Mouse (Mus musculus): Measurements from ENCODE around the gene Lrrc8b.
A peak's percentile ranks its signal among the peaks of the same experiment; 100 is the strongest.

Gene Lrrc8b

DNA sequence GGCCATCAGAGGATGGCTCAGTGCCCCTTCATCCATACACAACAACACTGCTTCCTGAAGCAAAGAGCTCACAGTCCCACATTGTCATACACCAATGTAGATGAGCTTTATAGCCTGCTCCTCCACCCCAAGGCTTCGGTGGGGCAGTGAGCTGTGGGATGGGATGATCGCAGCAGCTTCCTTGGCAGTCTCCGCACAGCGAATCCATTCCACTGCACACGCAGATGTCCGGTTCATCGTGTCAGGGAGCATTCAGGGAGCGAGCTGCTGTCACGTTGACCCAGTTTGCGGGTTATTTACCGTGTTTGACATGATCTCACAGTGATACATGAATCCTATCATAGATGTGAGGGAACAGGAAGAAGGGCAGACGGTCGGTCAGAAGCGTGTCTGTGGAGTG lies 69.3 kb downstream of the Lrrc8b start:
- DNase-seq: no peak

DNA sequence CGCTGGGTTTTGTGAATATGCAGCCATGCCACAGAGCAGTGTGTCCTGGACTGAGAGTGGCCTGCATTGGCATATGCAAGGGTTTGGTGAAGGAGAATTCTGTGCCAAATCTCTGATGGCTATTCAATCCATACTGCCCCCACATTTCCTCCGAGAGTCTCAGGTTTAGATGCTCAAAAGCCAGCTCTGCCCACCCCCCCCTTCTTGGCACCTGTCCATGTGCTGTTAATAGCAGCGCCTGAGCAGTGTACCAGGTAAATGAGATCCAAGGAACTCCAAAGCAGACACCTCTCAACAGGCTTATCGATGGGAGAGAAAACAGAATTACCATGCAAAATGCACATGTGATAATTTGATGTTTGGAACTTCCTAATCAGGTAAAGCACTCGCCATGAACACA lies 74.6 kb downstream of the Lrrc8b start:
- DNase-seq: no peak

DNA sequence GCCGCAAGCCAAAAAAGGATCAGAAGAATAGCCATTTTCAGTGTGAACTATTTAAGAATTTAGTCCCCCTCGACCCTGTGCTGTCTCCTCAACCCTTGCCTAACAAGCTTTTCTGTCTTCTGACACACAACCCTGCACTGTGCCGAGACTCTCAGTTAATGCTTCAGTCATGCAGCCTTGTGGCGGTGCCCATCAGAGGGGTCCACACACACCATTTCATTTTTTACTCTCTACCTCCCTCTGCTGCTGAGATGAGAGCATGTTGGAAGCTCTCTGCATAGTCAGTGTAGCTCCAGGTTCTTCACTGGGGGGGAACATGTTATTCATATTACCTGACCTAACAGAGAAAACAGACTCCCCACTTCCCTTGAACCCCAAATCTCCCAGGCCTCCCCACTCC lies 75.8 kb downstream of the Lrrc8b start:
- peak; percentile 32 for DNase-seq

DNA sequence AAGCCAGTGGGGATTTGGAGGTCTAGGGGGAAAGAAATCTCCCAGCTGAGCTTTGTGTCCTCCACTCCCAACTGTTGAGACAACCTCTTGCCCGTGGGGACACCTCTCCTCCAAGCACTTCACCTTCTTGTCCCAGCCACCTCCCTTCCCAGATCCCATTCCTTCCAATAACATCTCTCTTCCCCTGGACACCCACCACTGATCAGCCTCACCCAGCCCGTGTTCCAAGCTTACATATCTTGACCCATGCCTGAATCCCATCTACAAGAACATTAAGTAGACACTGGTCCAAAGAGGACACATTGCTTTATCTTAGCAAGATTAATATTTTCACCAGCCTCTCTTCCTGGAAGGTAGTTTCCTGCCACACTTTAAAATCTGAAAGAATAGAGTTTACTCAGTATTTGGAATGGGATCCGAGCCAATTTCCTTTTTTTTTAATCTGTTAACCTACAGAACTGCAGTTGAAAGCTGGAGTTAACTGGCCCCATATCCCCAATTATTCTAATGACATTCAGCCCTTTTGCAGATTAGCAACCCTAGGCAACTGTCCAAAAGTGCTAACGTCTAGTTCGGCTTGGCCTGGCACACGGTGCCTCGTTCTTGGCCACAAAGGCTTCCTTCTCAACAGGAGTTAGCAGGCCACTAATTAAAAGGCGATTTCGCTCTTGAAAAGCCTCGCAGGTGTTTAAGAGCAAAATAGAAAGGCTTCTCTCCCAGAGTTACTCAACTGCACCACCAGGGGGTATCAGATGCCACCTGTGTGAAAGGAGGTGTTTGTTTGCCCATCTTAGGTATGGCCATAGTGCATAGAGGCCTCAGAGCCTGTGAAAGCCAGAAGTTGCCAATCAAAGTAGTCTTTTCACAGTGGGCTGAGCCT lies 77.0 kb downstream of the Lrrc8b start:
- DNase-seq: peak; percentile 69

DNA sequence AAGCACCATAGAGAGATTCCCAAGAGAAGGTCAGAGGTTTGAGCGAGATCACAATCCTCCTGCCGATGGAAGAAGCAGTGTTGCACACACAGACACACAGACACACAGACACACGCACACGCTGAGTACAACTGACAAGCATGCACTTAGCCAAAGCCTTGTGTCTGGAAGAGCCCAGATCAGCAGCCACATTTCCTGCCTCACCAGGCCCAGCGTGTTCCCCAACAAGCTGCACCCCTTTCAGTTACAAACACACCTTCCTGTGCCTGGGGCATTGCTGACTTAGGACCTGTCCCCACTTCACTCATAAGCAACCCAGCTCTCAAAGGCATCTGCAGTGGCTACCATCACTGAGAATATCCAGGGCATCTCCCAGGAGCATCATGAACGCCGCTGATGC lies 77.8 kb downstream of the Lrrc8b start:
- no peak for DNase-seq

DNA sequence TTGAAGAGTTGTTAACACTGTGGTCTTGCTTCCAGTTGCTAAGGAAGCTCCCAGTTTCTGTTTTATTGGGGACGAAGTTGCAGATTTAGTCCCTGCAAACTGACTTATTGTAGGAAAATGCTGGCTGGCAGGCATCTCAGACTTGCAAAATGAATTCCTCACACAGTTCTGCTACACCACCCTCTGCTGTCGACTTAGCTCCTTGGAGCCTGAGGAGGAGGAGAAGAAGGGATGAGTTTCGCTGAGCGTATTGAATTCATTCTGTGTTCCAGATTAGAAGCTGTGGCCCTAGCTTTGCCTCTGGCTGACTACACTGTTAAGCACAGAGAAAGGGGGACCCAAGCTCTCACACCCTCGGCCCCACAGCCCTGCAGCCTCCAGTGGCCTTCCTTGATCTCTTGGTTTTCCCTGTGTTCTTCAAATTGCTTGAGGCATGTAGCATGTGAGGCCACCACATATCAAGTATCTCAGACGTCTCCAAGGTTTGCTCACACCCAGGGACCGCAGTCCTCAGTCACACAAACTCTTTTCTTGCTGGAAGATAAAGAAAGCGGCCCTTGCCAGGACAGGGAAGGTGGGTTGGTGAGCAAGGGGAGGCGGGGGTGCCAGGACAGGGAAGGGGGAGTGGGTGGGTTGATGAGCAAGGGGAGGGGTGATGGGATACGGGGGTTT lies 78.8 kb downstream of the Lrrc8b start:
- DNase-seq: no peak

DNA sequence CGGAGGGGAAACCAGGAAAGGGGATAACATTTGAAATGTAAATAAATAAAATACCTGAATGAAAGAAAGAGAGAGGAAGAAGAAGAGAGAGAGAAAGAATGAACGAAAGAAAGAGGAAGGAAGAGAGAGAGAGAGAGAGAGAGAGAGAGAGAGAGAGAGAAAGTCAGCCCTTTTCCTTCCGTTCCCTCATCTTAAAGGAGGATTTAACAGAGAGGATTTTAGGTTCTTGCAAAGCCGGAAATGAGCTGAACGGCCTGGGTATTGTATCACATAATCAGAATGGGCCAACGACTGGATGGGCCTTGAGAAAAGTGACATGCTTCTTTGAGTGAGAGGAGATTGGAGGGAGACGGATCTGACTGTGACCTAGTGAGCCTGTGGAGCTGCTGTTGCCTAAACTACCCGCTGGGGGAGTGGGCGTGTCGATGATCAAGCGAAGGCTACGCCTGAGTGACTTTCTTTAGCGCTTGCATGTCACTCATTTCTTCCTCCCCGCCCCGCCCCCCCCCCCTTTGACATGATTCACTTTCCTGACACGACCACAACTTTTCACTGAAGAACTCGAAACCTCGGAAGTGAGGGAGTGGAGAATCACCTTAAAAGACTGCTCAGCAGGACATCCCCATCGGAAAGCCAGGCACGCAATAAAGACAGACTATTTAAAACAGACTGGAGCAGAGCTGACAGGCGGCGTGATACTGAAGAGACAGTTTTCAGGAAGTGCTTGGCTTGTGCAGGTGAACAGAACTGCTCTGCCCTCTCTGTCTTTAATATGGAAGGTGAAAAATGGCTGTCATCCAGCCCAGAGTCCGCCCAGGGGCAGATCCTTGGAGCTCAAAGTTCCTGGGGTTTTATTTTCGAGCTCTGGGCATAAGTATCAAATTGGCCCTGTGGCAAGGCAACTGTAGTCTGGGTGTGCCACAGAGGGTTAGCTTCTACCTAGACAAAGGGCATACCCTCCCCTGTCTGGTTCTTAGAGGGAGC lies 79.6 kb downstream of the Lrrc8b start:
- DNase-seq: peak; percentile 93

DNA sequence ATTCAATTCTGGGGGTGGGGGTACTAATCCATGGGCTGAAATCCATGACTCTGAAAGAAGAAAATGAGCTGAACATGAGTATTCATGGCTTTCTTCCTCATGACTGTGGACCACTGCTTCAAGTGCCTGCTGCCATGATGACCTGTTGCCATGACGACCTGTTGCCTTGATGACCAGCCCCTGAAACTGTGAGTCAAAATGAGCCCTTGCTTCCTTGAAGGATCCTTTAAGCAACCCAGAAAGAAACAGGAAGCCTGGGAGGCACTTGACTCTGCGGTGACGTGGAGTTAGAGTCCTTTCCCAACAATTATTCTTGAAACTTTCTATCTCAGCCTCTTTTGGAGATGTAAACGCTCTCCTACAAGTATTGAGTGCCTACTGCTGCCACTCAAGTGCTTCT lies 80.6 kb downstream of the Lrrc8b start:
- DNase-seq: peak; percentile 69

DNA sequence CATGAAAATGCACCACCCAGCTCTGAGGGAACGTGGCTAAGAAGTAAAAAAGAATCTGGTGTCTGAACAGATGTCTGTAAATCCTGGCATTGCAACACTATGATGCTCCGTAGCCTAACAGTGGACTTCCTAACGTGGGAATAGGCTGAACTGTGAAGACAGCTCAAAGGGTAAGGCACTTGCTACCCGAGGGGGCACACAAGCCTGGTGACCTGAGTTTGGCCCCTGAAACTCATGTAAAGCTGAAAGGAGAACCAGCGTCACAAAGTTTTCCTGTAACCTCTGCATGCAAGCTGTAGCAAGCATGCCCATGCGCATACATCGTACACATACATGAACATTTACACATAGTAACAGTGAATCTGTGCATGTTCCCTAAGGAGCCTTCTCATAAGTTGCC lies 81.0 kb downstream of the Lrrc8b start:
- no peak for DNase-seq

DNA sequence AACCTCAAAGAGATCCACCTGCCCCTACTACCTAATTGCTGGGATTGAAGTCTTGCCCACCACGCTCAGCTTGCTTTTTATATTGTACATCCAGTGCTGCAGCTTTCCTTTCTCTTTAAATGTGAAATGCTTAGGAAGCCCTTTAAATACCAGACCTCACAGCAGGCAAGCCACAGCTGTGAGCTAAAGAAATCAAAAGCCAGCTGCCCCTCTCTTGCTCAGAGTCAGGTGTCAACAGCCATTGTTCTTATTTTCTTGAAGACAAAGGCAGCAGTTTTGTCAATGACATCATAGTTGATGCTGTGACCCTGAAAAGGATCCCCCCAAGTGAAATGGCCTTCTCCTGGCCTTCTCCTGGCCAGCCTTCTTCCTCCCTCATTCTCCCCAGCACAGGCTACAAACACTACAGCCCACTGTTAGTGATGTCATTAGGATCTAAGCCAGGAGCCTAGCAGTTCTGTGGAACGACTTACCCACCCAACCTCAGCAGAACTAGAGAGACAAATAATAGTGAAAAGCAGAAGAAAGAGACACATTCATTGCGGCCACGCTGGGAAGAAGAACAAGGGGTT lies 82.9 kb downstream of the Lrrc8b start:
- no peak for DNase-seq

DNA sequence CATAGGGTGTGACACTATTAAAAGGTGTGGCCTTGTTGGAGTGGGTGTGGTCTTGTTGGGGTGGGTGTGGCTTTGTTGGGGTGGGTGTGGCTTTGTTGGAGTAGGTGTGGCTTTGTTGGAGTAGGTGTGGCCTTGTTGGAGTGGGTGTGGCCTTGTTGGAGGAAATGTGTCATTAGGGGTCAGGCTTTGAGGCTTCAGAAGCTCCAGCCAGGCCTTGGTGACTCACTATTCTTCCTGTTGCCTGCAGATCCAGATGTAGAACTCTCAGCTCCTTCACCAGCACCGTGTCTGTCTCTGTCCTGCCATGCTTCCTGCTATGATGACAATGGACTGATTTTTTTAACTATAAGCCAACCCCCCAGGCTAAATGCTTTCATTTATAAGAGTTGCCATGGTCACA lies 83.8 kb downstream of the Lrrc8b start:
- DNase-seq: no peak

DNA sequence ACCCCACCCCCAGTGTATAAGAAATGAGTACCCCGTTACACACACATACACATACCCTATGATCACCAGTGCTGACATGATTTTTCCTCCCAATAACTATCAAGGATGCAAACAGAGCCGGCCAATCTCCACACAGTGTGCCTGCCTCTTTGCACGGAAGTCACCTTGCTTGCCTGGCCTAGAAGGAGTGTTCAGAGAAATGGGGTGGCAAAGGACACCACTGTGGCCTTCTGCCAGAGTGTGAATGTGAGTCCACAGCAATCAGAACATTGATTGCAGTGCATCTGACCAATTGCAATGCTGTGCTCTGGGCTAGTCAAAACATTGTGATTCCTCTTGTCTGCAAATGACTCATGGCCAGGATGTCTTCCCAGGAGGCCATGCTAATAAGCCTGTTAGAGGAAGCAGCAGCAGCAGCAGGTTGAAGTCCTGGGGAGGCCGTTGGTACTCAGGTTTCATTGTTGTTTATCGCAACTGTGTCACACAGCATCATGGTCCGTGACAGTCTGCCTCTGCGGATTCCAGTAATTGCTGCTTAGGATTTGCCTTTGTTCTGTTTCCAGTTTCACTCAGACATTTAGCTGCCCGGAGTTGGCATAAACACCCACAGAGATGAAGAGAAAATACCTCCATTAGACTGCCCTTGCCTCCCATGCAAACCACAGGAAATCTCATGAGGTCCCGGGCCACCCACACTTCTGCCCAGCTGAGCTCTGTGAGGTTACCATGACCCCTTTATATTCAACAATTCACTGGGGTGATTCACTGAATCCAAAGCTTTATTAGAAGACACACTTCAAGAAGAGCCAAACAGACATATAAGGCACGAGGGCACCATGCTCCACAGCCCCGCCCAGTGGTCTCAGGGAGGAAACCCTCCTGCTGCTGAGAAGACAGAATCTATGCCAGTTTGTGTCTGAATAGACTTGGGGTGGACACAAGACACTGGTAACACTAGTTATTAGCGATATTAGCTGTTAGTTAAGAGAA lies 84.9 kb downstream of the Lrrc8b start:
- DNase-seq: peak; percentile 46

DNA sequence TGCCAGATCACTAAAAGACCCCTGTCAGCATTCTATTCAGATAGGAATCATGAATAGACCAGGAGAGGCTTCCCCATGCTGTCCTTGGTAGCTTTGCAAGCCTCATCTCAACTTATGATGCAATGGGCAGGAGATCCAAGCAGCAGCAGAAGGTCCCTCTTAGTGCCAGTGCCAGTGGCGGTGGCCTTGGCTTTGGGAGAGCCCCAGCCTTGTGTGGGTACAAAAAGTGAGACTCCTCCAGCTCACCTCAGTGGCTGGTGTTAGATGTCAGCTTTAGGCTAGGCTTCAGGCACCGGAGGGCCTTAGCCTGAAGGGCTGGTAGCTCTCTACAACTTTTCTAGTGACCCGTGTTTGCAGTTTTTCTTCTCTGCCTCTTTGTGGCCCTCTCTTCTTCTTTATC lies 85.6 kb downstream of the Lrrc8b start:
- no peak for DNase-seq

DNA sequence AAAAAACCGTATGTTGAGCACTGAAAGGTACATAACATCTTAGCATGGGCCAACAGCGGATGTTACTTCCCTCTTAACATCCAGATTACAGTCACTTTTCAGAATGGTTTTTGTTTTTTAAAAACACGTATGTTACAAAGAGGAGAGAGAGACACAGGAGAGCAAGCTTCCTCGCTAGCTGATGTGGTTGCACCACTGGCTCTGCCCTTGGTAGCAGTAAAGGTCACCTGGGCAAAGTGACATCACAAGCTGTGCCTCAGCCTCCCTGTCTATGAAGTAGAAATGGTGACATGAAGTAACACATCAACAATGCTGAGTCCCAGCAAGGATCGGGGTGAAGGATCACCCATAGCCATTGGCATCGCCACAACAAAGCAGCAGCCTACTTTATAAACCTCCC lies 93.2 kb downstream of the Lrrc8b start:
- no peak for DNase-seq

DNA sequence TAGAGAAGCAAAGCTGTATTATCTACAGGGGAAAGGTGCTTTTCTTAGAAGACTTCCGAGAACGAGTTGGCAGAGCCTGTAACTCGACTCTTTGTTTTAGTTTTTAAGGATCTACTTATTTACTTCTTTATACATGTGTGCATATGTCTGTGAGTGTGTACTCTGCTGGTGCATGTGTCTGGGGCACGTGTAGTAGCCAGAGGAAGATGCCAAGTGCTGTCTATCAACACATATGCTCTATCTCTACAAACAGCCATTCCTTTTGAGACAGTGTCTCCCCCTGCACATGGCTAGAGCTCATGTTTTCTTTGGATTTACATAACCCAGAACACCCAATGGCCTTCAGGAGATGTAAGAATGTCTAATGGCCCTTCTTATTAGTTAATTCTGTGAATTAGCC lies 96.7 kb downstream of the Lrrc8b start:
- DNase-seq: no peak

DNA sequence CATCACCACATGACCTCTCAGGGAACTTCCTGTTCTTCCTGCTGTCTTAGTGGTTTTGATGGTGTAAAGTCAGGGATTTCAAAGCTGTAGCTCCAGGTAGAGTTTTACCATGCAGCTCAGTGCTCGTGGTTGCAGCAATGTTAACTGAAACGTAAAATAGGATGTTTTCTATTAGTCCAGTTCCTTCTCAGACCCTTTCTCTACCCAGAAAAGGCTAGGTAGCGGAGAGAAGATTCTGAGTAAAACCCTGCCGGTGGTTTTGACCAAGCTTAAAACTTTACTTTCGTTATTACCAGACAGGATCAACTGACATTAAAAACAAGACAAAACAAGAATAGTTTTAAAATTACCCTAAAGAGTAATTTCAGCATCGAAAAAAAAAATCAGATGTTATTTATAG lies 100.0 kb downstream of the Lrrc8b start:
- no peak for DNase-seq

DNA sequence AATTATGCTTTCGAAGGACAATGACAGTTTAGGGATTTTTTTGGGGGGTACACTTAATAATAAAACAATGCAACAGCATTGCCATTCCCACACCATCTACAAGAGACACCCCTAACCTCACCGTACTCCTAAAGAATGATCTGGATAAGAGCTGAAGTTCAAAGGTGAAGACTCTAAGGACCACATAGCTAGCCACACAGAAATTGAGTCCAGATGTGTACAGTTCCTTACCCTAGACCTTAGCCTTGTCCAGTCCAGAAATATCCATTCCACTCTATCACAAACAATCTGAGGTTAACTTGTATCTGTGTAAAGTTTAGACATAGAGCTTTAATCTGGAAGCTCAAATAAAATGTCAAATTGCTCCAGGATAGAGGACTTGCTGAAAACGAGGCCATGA lies 100.7 kb downstream of the Lrrc8b start:
- no peak for DNase-seq

DNA sequence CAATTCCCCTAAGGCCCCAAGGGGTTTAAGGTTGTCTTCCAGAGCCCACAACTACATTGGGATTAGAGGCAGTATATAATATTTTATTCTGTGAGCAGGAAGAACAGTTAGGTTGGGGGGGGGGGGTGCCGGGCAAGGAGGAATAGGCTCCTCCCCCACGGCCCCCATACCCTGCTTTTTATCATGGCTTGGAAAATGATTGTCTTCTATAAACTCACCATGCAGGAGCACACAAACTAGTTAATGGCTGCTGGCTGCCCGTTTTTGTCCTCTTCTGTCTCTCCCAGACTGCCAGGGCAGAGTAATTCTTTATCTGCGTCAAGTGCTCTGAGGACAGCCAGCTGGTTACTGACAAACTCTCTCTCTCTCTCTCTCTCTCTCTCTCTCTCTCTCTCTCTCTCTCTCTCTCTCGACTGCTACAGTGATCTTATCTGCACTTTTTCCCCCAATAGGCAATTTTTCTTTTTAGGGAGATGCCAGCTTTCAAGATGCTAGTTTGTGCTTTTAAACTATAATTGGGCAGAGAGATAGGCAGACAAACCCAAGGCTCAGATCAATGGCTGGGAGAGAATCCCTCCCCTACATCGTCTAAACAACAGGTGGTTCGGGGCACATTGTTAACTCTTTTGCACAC lies 102.5 kb downstream of the Lrrc8b start:
- DNase-seq: no peak

DNA sequence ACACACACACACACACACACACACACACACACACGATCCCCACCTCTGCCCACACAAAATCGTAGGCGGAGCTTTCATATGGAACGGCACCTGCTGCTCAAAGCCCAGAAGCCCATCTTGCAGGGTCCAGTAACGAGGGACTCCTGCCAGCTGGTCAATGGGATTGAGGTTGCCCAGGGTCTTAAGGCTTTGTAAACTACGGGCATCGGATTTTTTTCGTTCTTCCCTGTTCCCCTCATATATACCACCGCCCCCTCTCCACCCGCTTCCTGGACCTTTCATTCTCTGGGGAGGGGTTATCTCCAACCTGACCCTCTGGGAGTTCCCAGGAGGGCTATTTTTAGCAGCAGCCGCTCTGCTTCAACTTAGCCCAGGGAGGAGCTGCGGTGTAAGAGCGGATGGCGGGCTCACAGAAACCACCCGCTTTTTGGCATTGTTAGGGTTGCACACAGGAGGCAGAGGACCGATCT lies 103.1 kb downstream of the Lrrc8b start:
- peak; percentile 33 for DNase-seq

DNA sequence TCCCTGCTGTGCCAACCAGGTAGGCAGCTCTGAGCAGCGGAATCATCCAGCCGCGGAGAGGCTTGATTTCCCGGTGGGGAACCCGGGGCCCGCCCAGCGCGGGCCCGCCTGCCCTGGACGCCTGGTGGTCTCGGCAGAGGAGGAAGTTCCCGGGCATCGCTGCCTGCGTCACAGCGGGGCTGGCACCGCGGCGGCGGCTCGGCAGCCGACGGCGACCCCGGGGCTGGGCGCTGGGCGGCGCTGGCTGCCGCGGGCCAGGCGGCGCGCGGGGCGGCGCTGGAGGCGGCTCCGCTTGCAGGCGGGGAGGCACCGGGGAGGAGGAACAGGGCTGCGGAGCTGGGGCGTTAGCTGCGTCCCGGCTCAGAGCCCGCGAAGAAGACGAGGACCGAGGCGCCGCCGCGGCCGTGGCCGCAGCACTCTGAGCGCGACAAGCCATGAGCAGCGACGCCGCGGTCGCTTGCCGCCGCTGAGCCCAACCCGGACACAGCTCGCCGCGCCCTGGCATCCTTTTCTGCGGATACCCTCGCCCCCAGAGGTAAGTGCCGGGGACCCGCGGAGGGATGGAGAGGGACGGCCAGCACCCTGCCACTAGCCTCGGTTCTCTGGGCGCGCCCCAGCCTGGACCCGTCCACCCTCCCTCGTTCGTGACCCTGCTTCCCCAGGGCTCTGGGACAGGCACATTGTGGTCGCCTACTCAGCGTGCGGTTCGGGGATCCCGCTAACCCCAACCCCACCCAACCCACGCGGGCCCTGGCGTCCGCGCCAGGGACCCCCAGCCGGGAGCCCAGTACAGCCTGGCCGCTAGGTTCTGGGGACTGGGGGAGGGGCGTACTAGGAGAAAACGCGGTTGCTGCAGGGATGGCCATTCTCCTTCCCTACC lies 103.8 kb downstream of the Lrrc8b start, which contains the start of gene Lrrc8c:
Lrrc8c (plus strand) TSS at position 293 of the 880 bp plus-strand sequence.
- DNase-seq: peak; percentile 88

Measured in lung, postnatal 36 days (tissue).